Mouse (Mus musculus): Measurements from ENCODE around the gene Hyou1.

DNA sequence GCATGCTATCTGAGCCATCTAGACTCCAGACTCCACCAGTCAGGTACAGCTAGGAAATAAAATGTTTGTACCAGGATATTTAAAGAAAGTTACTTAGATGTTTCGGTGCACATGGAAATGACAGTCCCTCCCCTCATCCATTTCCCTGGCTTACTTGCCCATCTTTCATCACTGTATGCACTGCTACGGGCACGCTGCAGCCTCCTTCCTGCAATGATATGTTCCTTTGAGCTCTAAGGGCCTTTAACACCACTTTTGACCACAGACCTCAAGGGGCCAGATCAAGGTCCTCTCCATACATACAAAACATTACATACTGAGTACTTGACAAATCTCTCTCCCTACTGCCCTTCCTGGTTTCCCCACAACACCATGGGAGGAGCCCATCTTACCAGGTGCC lies 42.3 kb upstream of the Hyou1 start:
- TF ChIP-seq FLI1 (IDR thresholded peaks at IDR 0.05; ENCODE audit: low read length) (no peak), GATA1 (IDR thresholded peaks at IDR 0.05; ENCODE audit: borderline replicate concordance, low read length) (no peak)
